Mouse (Mus musculus) cortical plate, adult 2 months (tissue): Measurements from ENCODE around the gene Chd3. TPM values are rescaled to one million over a fixed set of nuclear protein-coding genes. Genes with fewer than 3 reads are reported as not detected.

ENCODE experiments used
- H3K27ac ChIP-seq: fragments of 200-500 bp; 2 replicates; pipeline ENCODE4 v1.5.1; 2012; ENCODE audit warnings: low read length, control low read depth, inconsistent platforms; ENCODE audit not compliant: insufficient read depth
- H3K4me1 ChIP-seq: fragments of 200-500 bp; 2 replicates; pipeline ENCODE4 v1.6.1; 2011; ENCODE audit warnings: low read length; ENCODE audit not compliant: control insufficient read depth, insufficient read depth
- H3K4me3 ChIP-seq: fragments of 200-500 bp; 2 replicates; pipeline ENCODE4 v1.5.1; 2011; ENCODE audit warnings: mild to moderate bottlenecking, low read length, control low read depth; ENCODE audit not compliant: insufficient read depth
- CTCF ChIP-seq: fragments of 200-500 bp; IDR thresholded peaks from 2 replicates; pipeline ENCODE4 v1.5.1; 2011; ENCODE audit warnings: mild to moderate bottlenecking, control low read depth, low read length; ENCODE audit not compliant: insufficient read depth; ENCODE audit errors: extremely low read depth
- POLR2A ChIP-seq: fragments of 200-500 bp; IDR thresholded peaks from 2 replicates; pipeline ENCODE4 v1.6.1; 2011; ENCODE audit warnings: mild to moderate bottlenecking, low read length, control low read depth; ENCODE audit not compliant: insufficient read depth; ENCODE audit errors: extremely low read depth
- polyA plus RNA-seq: library from polyadenylated mRNA; depleted of rRNA; stranded (reverse); fragments of >200 nt; gene quantifications from 2 replicates; pipeline ENCODE4 v1.2.3, GENCODE M21; 2012

The Chd3 gene
- polyA plus RNA-seq, 1 experiment: 242 TPM

DNA sequence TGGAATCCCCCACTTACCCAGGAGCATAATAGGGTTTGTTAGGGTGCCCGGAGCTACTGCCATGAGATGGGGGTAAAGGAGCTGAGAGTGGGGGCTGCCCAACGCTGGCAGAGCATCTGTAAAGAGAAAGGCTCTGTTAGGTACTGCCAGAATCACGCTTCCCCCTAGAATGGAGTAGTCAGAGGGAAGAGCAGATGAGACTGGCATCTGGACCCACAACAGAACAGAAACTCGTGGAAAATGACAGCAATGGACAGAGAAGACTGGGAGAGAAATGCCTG, 38.5 kb upstream of the Chd3 start:
- Histone ChIP-seq H3K4me1 (peaks cover 4% of the 10 kb centered on the region), H3K4me3 (no peak overlapping the region)

DNA sequence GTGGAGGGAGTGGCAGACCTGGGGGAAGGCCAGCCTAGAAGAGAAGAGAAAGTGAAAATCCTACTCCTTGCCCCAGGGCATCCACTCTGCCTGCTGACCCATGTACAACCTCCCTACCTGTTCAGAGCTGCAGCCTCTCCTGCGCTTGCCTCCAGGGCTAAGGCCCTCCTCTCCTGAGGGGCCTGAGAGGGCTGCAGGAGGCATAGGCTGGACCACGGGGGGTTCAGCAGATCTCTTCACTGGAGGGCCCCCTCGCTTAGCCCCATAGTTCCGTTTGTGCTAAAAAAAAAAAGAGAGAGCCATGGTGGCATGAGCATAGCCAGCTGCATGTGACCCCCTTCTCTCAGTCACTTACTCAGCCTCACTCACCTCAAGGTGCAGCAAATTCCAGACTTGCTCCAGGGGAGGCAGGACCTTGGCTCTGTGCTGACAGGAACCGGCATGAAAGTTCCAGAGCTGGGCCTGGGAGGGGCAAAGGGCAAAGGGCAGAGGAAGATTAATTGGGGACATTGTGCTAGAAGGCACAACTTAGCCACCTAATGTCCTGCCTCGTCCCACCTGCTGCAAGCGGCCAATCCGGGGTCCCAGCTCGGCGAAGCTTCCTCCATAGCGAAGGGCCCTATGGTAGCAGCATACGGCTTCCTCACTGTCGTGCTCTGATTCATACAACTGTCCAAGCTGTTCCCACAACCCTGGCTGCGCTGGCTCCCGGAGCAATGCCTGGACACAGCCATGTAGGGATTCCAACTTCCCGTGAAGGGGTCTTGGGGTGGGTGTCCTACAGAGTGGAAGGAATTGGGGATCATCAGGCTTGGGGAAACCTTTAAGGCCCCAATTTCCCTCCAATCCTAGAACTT, 37.9 kb upstream of the Chd3 start:
- TF ChIP-seq CTCF (no peak), POLR2A (no peak)
- Histone ChIP-seq H3K4me1 (peaks cover 4% of the 10 kb centered on the region), H3K27ac (no peak overlapping the region), H3K4me3 (no peak overlapping the region)

More for the DNA sequence above, 38.5 kb upstream of the Chd3 start:
- no peak overlapping the region for H3K27ac ChIP-seq
- TF ChIP-seq POLR2A (no peak), CTCF (no peak)

DNA sequence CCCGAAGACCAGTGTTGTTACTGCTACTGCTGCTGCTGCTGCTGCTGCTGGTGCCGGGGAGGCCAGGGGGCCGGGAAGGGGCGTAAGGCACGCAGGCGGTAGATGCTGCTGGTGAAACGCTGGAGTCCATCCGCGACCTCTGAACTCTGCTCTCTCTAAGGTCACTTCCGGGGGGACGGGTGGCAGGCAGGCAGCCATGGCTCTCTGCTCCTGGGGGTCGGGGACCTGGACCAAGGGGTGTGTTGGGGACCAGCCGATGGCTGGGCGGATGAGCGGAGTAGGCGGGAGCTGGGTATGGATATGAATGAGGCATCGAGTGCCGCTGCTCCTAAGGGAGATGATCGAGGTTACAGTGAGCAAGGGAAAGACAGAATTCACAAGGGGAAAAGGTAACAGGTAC, 37.1 kb upstream of the Chd3 start:
- no peak for TF ChIP-seq POLR2A
- TF ChIP-seq CTCF: no peak
- H3K27ac ChIP-seq: no peak overlapping the region
- peaks cover 1% of the 10 kb centered on the region; the same call in 1 of the 2 replicates for H3K4me1 ChIP-seq
- no peak overlapping the region for H3K4me3 ChIP-seq

GRCm38 (mm10) chr11:69405397-69406200, 36.4 kb upstream of the Chd3 start:
- TF ChIP-seq POLR2A: no peak
- no peak for TF ChIP-seq CTCF
- H3K27ac ChIP-seq: no peak overlapping the region
- peaks cover 1% of the 10 kb centered on the region; the same call in 1 of the 2 replicates for H3K4me1 ChIP-seq
- H3K4me3 ChIP-seq: no peak overlapping the region

GRCm38 (mm10) chr11:69404595-69405396, 35.6 kb upstream of the Chd3 start:
- TF ChIP-seq POLR2A (no peak), CTCF (no peak)
- Histone ChIP-seq H3K27ac (no peak overlapping the region), H3K4me1 (peaks cover 1% of the 10 kb centered on the region; the same call in 1 of the 2 replicates), H3K4me3 (no peak overlapping the region)

DNA sequence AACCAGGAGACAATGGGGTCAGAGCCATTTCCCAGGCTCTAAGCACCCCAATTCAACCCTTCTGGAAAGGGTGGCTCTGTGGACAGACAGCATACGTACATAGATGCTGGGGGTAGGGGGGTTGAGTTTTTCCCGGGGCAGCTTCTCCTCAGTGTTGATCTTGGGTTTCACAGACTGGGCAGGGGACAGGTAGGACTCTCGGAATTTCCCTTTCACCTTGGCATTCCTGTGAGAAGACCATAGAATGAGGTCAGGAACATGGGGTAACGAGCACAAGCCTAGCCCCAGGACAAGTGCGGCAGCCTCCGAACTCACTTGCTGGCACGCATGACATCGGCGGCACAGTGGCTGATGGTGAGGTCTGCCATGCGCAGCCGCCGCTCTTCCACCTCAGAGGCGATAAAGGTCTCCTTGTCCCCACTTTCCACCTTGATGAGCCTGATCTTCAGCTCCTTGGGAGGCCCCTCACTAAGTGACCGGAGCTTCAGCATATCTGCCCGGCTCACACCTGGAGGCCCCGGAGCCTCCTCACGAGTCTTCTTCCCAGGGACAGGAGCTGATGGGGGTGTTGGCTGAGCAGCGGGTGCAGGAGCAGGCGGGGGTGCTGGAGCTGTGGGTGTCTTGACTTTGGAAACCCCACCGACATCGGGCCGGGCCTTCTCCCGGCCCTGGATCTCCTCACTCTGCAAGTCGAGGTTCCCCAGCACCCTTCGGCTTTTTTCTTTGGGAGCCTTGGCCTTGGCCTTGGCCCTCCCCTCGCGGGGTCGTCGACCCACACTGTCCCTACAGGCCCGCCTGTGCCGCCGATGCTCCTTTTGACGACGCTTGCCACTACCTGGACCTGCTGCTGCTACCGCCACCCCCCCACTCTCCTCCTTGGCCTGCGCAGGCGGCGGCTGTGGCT, 34.7 kb upstream of the Chd3 start:
- no peak overlapping the region for H3K27ac ChIP-seq
- H3K4me1 ChIP-seq: peaks cover 1% of the 10 kb centered on the region; the same call in 1 of the 2 replicates
- TF ChIP-seq POLR2A (no peak), CTCF (no peak)
- no peak overlapping the region for H3K4me3 ChIP-seq

DNA sequence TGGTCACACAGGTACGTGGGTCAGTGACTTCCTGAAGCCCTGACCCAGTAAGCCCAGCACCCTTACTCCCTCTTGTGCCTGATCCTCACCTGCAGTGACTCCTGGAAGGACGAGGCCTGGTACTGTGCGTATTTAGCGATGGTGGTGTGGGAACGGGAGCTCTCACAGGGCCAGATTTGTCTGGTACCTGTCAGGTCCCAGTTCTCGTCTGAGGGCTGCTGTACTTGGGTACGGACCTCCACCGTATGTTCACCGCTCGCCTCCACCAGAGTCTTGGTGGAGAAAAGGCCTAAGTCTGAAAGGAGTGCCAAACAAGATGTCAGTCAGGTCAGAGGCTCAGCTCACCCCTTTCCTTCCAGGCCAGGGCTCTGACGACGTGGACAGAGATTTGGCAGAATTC, 32.8 kb upstream of the Chd3 start:
- H3K27ac ChIP-seq: no peak overlapping the region
- H3K4me3 ChIP-seq: no peak overlapping the region
- TF ChIP-seq POLR2A: no peak
- no peak for TF ChIP-seq CTCF
- H3K4me1 ChIP-seq: no peaks in the 10 kb centered on the region

GRCm38 (mm10) chr11:69401210-69401637, 32.0 kb upstream of the Chd3 start:
- H3K27ac ChIP-seq: no peak overlapping the region

GRCm38 (mm10) chr11:69400083-69400850, 31.1 kb upstream of the Chd3 start:
- no peaks in the 10 kb centered on the region for H3K4me1 ChIP-seq
- TF ChIP-seq CTCF (no peak), POLR2A (no peak)
- no peak overlapping the region for H3K27ac ChIP-seq
- H3K4me3 ChIP-seq: no peak overlapping the region

More at GRCm38 (mm10) chr11:69401210-69401637, 32.0 kb upstream of the Chd3 start:
- peak; percentile 79 for TF ChIP-seq POLR2A
- TF ChIP-seq CTCF: peak; percentile 95
- Histone ChIP-seq H3K4me1 (no peaks in the 10 kb centered on the region), H3K4me3 (no peak overlapping the region)
